Mouse (Mus musculus) MEL (cell line): ENCODE measurements around the gene Gm17631. TPM values are rescaled to one million over a fixed set of nuclear protein-coding genes. Genes with fewer than 3 reads are reported as not detected.
"Not testable (repeated sequence)": the region's sequence is repeated elsewhere in the genome, so short reads cannot be mapped to it uniquely, and the experiment has no call there.

ENCODE experiments used
- DNase-seq: peaks from one replicate; pipeline ENCODE4 v3.0.0; 2011; ENCODE audit warnings: low read depth, low spot score
- H3K27ac ChIP-seq: 2 replicates; pipeline ENCODE4 v1.5.1; 2012; ENCODE audit warnings: low read depth, mild to moderate bottlenecking, control low read depth, low read length, moderate library complexity; ENCODE audit not compliant: control insufficient read depth
- H3K27me3 ChIP-seq, 2 experiments: fragments of 150-350 bp in 1 of 2; sonication (generic) in 1 of 2; 2 replicates each; pipeline ENCODE4 v1.6.1; 2012; ENCODE audit warnings: low read length in 2 of 2, mild to moderate bottlenecking in 2 of 2, improper control_type of control experiment in 1 of 2, moderate library complexity in 1 of 2; ENCODE audit not compliant: insufficient read depth in 2 of 2, control insufficient read depth in 1 of 2
- H3K36me3 ChIP-seq, 2 experiments: 2 replicates each; pipeline ENCODE4 v1.6.1; 2012 to 2014; ENCODE audit warnings: low read length in 2 of 2, improper control_type of control experiment in 1 of 2, inconsistent platforms in 1 of 2, mild to moderate bottlenecking in 1 of 2; ENCODE audit not compliant: insufficient read depth in 2 of 2, control insufficient read depth in 1 of 2
- H3K4me1 ChIP-seq, 2 experiments: fragments of 150-350 bp in 1 of 2; sonication (generic) in 1 of 2; 2 replicates each; pipeline ENCODE4 v1.6.1; 2012; ENCODE audit warnings: low read length in 2 of 2, improper control_type of control experiment in 1 of 2, mild to moderate bottlenecking in 1 of 2; ENCODE audit not compliant: insufficient read depth in 2 of 2, control insufficient read depth in 1 of 2
- H3K4me3 ChIP-seq, 2 experiments: fragments of 150-350 bp in 1 of 2; sonication (generic) in 1 of 2; 2 replicates each; pipeline ENCODE4 v1.5.1; 2012; ENCODE audit warnings: low read depth in 2 of 2, low read length in 2 of 2, mild to moderate bottlenecking in 2 of 2, moderate library complexity in 2 of 2, control low read depth in 1 of 2, improper control_type of control experiment in 1 of 2; ENCODE audit not compliant: control insufficient read depth in 1 of 2, insufficient read depth in 1 of 2
- H3K79me2 ChIP-seq: 2 replicates; pipeline ENCODE4 v1.6.1; 2012; ENCODE audit warnings: mild to moderate bottlenecking, low read length, moderate library complexity; ENCODE audit not compliant: control insufficient read depth, poor library complexity, insufficient read depth
- H3K9ac ChIP-seq: 2 replicates; pipeline ENCODE4 v1.6.1; 2012; ENCODE audit warnings: low read depth, mild to moderate bottlenecking, control low read depth, low read length, moderate library complexity; ENCODE audit not compliant: control insufficient read depth, poor library complexity, severe bottlenecking
- H3K9me3 ChIP-seq: fragments of 150-350 bp; sonication (generic); replicated peaks from 2 replicates; pipeline ENCODE4 v1.6.1; 2012; ENCODE audit warnings: mild to moderate bottlenecking, low read length, improper control_type of control experiment, moderate library complexity; ENCODE audit not compliant: insufficient read depth
- BHLHE40 ChIP-seq: IDR thresholded peaks from 2 replicates; pipeline ENCODE4 v1.6.1; 2012; ENCODE audit warnings: low read depth, mild to moderate bottlenecking, inconsistent platforms, low read length, improper control_type of control experiment, borderline replicate concordance
- CHD1 ChIP-seq: IDR thresholded peaks from 2 replicates; pipeline ENCODE4 v1.6.1; 2012; ENCODE audit warnings: low read depth, mild to moderate bottlenecking, inconsistent platforms, low read length, improper control_type of control experiment
- EP300 ChIP-seq, 2 experiments: IDR thresholded peaks; 2 replicates each; pipeline ENCODE4 v1.6.1; 2011; ENCODE audit warnings: improper control_type of control experiment in 2 of 2, low read length in 2 of 2, low read depth in 1 of 2, mild to moderate bottlenecking in 1 of 2
- GABPA ChIP-seq: IDR thresholded peaks from 2 replicates; pipeline ENCODE4 v1.6.1; 2012; ENCODE audit warnings: low read depth, mild to moderate bottlenecking, inconsistent platforms, low read length, improper control_type of control experiment, moderate library complexity
- GATA1 ChIP-seq: IDR thresholded peaks from 2 replicates; pipeline ENCODE4 v1.6.1; 2011; ENCODE audit warnings: low read depth, low read length, improper control_type of control experiment
- HCFC1 ChIP-seq: IDR thresholded peaks from 2 replicates; pipeline ENCODE4 v1.6.1; 2012; ENCODE audit warnings: low read depth, mild to moderate bottlenecking, inconsistent platforms, low read length, improper control_type of control experiment, moderate library complexity
- MAX ChIP-seq: IDR thresholded peaks from 2 replicates; pipeline ENCODE4 v1.6.1; 2011; ENCODE audit warnings: low read length, improper control_type of control experiment
- MXI1 ChIP-seq: IDR thresholded peaks from 2 replicates; pipeline ENCODE4 v1.6.1; 2011; ENCODE audit warnings: mild to moderate bottlenecking, low read depth, low read length, improper control_type of control experiment
- MYB ChIP-seq: IDR thresholded peaks from 2 replicates; pipeline ENCODE4 v1.6.1; 2011; ENCODE audit warnings: mild to moderate bottlenecking, low read depth, low read length, improper control_type of control experiment
- MYC ChIP-seq: IDR thresholded peaks from 2 replicates; pipeline ENCODE4 v1.6.1; 2011; ENCODE audit warnings: low read depth, mild to moderate bottlenecking, low read length, improper control_type of control experiment, moderate library complexity
- NELFE ChIP-seq: IDR thresholded peaks from 2 replicates; pipeline ENCODE4 v1.6.1; 2011; ENCODE audit warnings: low read depth, low read length, improper control_type of control experiment
- NRF1 ChIP-seq: IDR thresholded peaks from 2 replicates; pipeline ENCODE4 v1.6.1; 2014; ENCODE audit warnings: low read depth, mild to moderate bottlenecking, inconsistent platforms, low read length, improper control_type of control experiment, moderate library complexity; ENCODE audit not compliant: poor library complexity, insufficient read depth, severe bottlenecking
- POLR2A ChIP-seq, 2 experiments: IDR thresholded peaks; 2 replicates each; pipeline ENCODE4 v1.6.1; 2011 to 2012; ENCODE audit warnings: low read length in 2 of 2, mild to moderate bottlenecking in 2 of 2, control low read depth in 1 of 2, improper control_type of control experiment in 1 of 2, low read depth in 1 of 2, moderate library complexity in 1 of 2; ENCODE audit not compliant: control insufficient read depth in 1 of 2, insufficient read depth in 1 of 2, poor library complexity in 1 of 2
- POLR2AphosphoS2 ChIP-seq: IDR thresholded peaks from 2 replicates; pipeline ENCODE4 v1.6.1; 2011; ENCODE audit warnings: low read length, improper control_type of control experiment
- SIN3A ChIP-seq: IDR thresholded peaks from 2 replicates; pipeline ENCODE4 v1.6.1; 2012; ENCODE audit warnings: low read length, improper control_type of control experiment, inconsistent platforms
- TBP ChIP-seq: IDR thresholded peaks from 2 replicates; pipeline ENCODE4 v1.8.0; 2011; ENCODE audit warnings: low read depth, low read length, improper control_type of control experiment
- UBTF ChIP-seq: IDR thresholded peaks from 2 replicates; pipeline ENCODE4 v1.6.1; 2012; ENCODE audit warnings: low read depth, mild to moderate bottlenecking, inconsistent platforms, low read length, improper control_type of control experiment, moderate library complexity, borderline replicate concordance; ENCODE audit not compliant: insufficient read depth
- USF2 ChIP-seq, 2 experiments: IDR thresholded peaks; 2 replicates each; pipeline ENCODE4 v1.6.1; 2011 to 2012; ENCODE audit warnings: improper control_type of control experiment in 2 of 2, low read length in 2 of 2, borderline replicate concordance in 1 of 2, inconsistent platforms in 1 of 2, low read depth in 1 of 2, mild to moderate bottlenecking in 1 of 2; ENCODE audit not compliant: insufficient read depth in 1 of 2
- ZC3H11A ChIP-seq: IDR thresholded peaks from 2 replicates; pipeline ENCODE4 v1.6.1; 2012; ENCODE audit warnings: low read depth, mild to moderate bottlenecking, inconsistent platforms, low read length, improper control_type of control experiment
- polyA plus RNA-seq, 2 experiments: library from polyadenylated mRNA; stranded (reverse) in 1 of 2; unstranded in 1 of 2; fragments of >175 nt in 1 of 2; fragments of >200 nt in 1 of 2; gene quantifications; 2 replicates each; pipeline versions ENCODE4 v1.2.1 to v1.2.4; 2012; ENCODE audit warnings: low replicate concordance in 2 of 2, low read depth in 1 of 2; ENCODE audit not compliant: insufficient read length in 2 of 2, insufficient read depth in 1 of 2, missing spikeins in 1 of 2
- total RNA-seq: library from RNA; depleted of rRNA; stranded (reverse); fragments of 300-350 nt; gene quantifications from 2 replicates; pipeline ENCODE4 v1.2.3, GENCODE M21; 2012; rRNA removed

Gm17631 gene
- total RNA-seq (not detected in 2 replicates), polyA plus RNA-seq (not detected)

DNA sequence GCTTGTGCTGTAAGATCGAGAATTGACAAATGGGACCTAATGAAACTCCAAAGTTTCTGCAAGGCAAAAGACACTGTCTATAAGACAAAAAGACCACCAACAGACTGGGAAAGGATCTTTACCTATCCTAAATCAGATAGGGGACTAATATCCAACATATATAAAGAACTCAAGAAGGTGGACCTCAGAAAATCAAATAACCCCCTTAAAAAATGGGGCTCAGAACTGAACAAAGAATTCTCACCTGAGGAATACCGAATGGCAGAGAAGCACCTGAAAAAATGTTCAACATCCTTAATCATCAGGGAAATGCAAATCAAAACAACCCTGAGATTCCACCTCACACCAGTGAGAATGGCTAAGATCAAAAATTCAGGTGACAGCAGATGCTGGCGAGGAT, at the start of gene Gm17631:
Gene Gm17631, plus strand, starts transcription at position 301 of the 400 bp plus-strand sequence.
- not testable (repeated sequence) for H3K9me3 ChIP-seq, DNase-seq, H3K9ac ChIP-seq, H3K4me1 ChIP-seq, H3K79me2 ChIP-seq, H3K27ac ChIP-seq, H3K4me3 ChIP-seq, H3K27me3 ChIP-seq, H3K36me3 ChIP-seq

DNA sequence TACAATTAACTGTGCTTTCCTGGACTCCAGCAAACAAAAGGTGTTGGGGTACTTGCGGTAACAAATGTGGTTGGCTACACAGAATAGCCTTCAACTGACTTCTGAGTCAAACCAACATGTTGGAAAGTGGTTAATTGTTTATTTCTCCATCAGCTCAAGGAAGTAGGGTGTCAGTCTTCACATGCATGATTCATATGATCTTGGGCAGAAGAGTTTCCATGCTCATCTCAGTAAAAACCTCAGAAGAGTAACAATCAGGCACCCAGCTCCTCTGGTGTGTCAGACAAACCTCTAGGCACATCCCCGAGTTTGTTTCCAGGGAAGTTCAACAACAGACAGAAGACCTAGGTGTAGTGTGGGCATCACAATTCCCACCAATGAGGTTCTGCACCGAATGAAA, 44.7 kb upstream of the Gm17631 start:
- H3K27me3 ChIP-seq: no peaks in the 10 kb centered on the region
- TF ChIP-seq SIN3A (no peak), MYB (no peak), ZC3H11A (no peak), HCFC1 (no peak), EP300 (IDR thresholded peaks at IDR 0.05; ENCODE audit: low read depth in 1 of 2, low read length in 2 of 2) (no peak), POLR2A (IDR thresholded peaks at IDR 0.05; ENCODE audit: control insufficient read depth in 1 of 2, insufficient read depth in 1 of 2, low read depth in 1 of 2, low read length in 2 of 2, poor library complexity in 1 of 2) (no peak), CHD1 (no peak), BHLHE40 (no peak), NELFE (no peak), MXI1 (no peak), GATA1 (no peak), MAX (no peak), UBTF (no peak), TBP (no peak), GABPA (no peak), POLR2AphosphoS2 (no peak), USF2 (IDR thresholded peaks at IDR 0.05; ENCODE audit: borderline replicate concordance in 1 of 2, insufficient read depth in 1 of 2, low read depth in 1 of 2, low read length in 2 of 2) (no peak), NRF1 (no peak), MYC (no peak)
- TF ChIP-seq, all 39 proteins: peak for 0
- Histone ChIP-seq H3K36me3 (no peaks in the 10 kb centered on the region), H3K9me3 (no peaks in the 10 kb centered on the region), H3K27ac (no peak overlapping the region), H3K4me1 (no peaks in the 10 kb centered on the region), H3K79me2 (no peaks in the 10 kb centered on the region), H3K4me3 (no peak overlapping the region), H3K9ac (no peak overlapping the region)
- DNase-seq: no peak
